Mouse (Mus musculus) CD4-positive helper T cell, adult 2 months (primary cell): Measurements from ENCODE around the gene Rpl22l1.
"Not testable (repeated sequence)": the region's sequence is repeated elsewhere in the genome, so short reads cannot be mapped to it uniquely, and the experiment has no call there.

Source experiments
- DNase-seq: peaks from one replicate; pipeline ENCODE4 v3.0.0-alpha.2; 2012; ENCODE audit warnings: low read depth, missing footprints, low spot score

Rpl22l1 gene

DNA sequence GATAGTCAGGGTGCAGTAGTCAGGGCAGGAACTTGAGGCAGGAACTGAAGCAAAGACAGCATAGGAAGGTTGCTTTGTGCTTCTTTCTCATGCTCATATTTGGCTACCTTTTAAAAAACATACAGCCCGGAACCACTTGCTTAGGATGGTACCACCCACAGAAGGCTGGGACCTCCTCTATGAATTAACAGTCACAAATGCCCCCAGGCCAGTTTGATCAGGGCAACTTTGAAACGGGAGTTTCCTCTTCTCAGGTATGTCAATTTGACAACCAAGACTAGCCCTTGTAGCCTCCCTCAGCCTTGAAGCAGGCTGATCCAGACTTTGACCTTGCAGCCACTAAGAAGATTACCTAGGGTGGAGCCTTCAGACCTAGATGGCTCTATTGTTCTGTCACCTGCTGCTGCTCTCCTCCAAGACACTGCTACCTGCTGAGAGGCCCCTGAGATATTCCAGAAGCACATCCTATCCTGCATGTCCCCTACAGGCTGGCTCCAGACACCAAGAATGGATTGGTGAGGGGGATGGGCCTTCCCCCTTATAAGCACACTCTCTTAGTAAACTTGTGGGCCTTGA is 31.6 kb downstream of the Rpl22l1 start:
- no peak for DNase-seq

DNA sequence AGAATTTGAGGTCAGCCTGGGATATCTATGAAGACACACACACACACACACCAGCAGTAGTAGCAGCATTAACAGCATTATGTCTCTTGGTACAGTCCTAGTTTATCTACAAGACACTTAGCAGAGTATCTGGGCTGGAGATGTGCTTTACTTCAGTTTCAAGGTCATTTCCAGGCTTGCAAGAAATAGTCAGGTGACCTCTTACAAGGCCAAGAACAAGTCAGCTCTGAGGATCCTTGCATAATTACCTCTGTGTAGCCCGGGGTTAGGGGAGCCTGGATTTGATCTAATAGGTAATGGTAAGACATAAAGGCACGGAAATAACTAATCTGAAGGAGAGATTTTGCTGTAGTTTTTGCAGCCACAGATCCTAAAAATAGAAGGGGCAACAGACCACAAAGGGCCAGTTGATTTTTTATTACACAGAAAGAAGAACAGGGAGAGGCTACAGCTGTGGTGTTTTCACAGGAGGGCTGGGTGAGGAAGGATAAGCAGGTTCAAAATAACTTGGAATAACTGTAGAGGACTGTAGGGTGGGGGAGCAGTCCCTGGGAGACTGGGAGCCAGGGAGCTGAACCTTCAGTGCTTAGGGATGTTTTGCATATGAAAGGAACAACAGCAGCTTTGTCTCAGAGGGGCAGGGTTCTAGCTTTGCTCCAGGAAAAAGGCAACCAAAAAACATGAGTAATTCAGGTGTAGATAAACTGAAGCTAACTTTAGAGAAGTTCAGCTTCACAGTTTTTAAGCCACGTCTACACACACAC is 36.8 kb downstream of the Rpl22l1 start:
- DNase-seq = no peak

DNA sequence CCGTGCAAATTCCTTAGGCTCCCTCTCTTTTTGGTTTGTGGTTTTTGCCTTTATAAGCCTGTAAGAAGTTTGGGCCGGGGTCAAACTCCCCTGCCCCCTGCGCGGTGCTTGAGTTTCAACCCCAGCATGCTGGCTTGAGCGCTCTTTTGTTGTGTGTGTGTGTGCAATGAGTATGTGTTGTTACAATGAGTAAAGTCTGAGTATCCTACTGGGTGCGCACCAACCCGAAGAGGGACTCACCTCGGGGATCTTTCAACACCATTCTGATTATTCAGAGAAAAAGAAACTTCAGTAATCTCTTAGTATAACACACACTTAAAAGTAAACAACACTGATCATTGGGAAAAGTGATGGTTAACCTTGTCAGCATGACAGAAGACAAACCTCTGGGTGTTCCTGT is 38.0 kb downstream of the Rpl22l1 start:
- DNase-seq = no peak

DNA sequence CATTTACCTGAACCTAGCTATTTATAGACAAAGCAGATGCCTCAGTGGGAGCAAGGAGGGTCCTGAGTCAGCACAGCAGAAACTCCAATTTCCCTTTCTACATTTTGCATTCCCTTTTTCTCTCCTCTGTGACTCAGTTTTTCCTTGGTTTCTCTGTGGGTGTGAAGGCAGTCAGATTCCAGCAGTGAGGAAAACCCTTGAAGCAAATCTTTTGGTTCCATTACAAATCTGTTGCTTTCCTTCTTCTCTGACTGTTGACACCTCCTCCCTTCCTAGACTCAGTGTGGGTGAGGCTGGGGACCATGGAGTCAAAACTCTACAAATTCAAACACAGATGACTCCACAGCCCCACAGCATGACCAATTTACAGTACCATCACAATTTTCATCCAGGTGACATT is 41.9 kb downstream of the Rpl22l1 start:
- no peak for DNase-seq

DNA sequence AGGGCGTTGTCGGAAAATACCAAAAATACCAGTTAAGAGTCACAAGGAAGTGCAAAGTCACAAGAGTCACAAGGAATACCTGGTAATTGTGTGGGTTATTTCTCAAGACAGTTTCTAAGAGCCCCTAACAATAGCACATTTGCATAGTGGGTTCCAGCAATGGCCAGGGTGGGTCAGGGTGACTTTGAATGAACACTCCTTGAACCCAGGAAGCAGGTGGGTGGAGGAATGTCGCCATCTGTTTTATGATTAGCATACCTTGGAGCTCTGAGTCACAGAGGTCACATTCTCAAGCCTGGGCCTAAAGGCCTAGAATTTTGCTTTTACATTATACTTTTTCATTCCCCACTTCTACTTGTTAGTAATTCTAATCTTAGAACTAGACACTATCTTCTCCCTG is 46.9 kb downstream of the Rpl22l1 start:
- DNase-seq = not testable (repeated sequence)
